Mouse (Mus musculus): ENCODE results near the gene Kcnj12. TPM values are rescaled to one million over a fixed set of nuclear protein-coding genes. Genes with fewer than 3 reads are reported as not detected.

Gene Kcnj12
- polyA plus RNA-seq, 2 experiments from 2014 or later: not detected

- no peak for ATAC-seq
Observed at GRCm38 (mm10) chr11:61025594-61025993, 3.2 kb downstream of the Kcnj12 start.

GRCm38 (mm10) chr11:61026381-61026780 is 4.0 kb downstream of the Kcnj12 start:
- no peak for ATAC-seq

- ATAC-seq: no peak
Observed at GRCm38 (mm10) chr11:61027160-61027559, 4.8 kb downstream of the Kcnj12 start.

- no peak for ATAC-seq
Observed at GRCm38 (mm10) chr11:61028211-61028950, 6.0 kb downstream of the Kcnj12 start.

- no peak for ATAC-seq
Observed at GRCm38 (mm10) chr11:61029116-61029740, 6.9 kb downstream of the Kcnj12 start.

- no peak for ATAC-seq
Observed at GRCm38 (mm10) chr11:61029864-61030595, 7.7 kb downstream of the Kcnj12 start.

- ATAC-seq: no peak
Observed at GRCm38 (mm10) chr11:61031137-61031536, 8.8 kb downstream of the Kcnj12 start.

GRCm38 (mm10) chr11:61031658-61032445 is 9.5 kb downstream of the Kcnj12 start:
- ATAC-seq: no peak

GRCm38 (mm10) chr11:61032481-61032880 is 10.1 kb downstream of the Kcnj12 start:
- ATAC-seq: no peak

GRCm38 (mm10) chr11:61033160-61033559 is 10.8 kb downstream of the Kcnj12 start:
- no peak for ATAC-seq

GRCm38 (mm10) chr11:61036639-61037038 is 14.3 kb downstream of the Kcnj12 start:
- no peak for ATAC-seq

GRCm38 (mm10) chr11:61038277-61038782 is 16.0 kb downstream of the Kcnj12 start:
- ATAC-seq: no peak

- ATAC-seq: no peak
Observed at GRCm38 (mm10) chr11:61040856-61041652, 18.7 kb downstream of the Kcnj12 start.

- ATAC-seq: no peak
Observed at GRCm38 (mm10) chr11:61042593-61042992, 20.2 kb downstream of the Kcnj12 start.

- no peak for ATAC-seq
Observed at GRCm38 (mm10) chr11:61043055-61043992, 21.0 kb downstream of the Kcnj12 start.

GRCm38 (mm10) chr11:61044741-61045140 is 22.4 kb downstream of the Kcnj12 start:
- no peak for ATAC-seq

- ATAC-seq: no peak
Observed at GRCm38 (mm10) chr11:61047441-61047840, 25.1 kb downstream of the Kcnj12 start.

GRCm38 (mm10) chr11:61051151-61051550 is 28.8 kb downstream of the Kcnj12 start:
- no peak for ATAC-seq

GRCm38 (mm10) chr11:61056871-61057270 is 34.5 kb downstream of the Kcnj12 start:
- no peak for ATAC-seq

GRCm38 (mm10) chr11:61059691-61060457 is 37.5 kb downstream of the Kcnj12 start:
- ATAC-seq: no peak

All from CD4-positive, CD25-positive, alpha-beta regulatory T cell, adult 4 months (primary cell).